Mouse (Mus musculus): ENCODE data around the gene Gm28035. TPM values are rescaled to one million over a fixed set of nuclear protein-coding genes. Genes with fewer than 3 reads are reported as not detected.

The Gm28035 gene
- polyA plus RNA-seq, 1 experiment from 2014 or later: 0.10 TPM

GRCm38 (mm10) chr2:30264671-30265519 lies 24.5 kb downstream of the Gm28035 start:
- ATAC-seq (ENCODE audit: insufficient number of reproducible peaks, low FRiP score, low TSS enrichment, low read depth): no peak
- WGBS: 42% methylated on average over 7 of the region's 7 CpGs

GRCm38 (mm10) chr2:30265767-30266253 lies 25.4 kb downstream of the Gm28035 start, which contains the start of gene Phyhd1:
TSS of gene Phyhd1 (plus strand) at chr2:30266203.
- 0 out of 2 replicates have a peak, but pooled peaks have one; percentile 45 for ATAC-seq (ENCODE audit: insufficient number of reproducible peaks, low FRiP score, low TSS enrichment, low read depth)
- 37% methylated on average over 5 of the region's 5 CpGs for WGBS

More at GRCm38 (mm10) chr2:30264671-30265519, 24.5 kb downstream of the Gm28035 start:
- no peak overlapping the region for H3K4me3 ChIP-seq
- H3K4me1 ChIP-seq: peaks cover 50% of the 10 kb centered on the region
- H3K36me3 ChIP-seq: peaks cover 42% of the 10 kb centered on the region
- no peak overlapping the region for H3K4me2 ChIP-seq
- H3K9ac ChIP-seq: no peak overlapping the region
- no peaks in the 10 kb centered on the region for H3K27me3 ChIP-seq
- no peaks in the 10 kb centered on the region for H3K9me3 ChIP-seq
- peak overlapping the region; percentile 89 for H3K27ac ChIP-seq

GRCm38 (mm10) chr2:30266392-30266941 lies 26.1 kb downstream of the Gm28035 start:
- WGBS: 7% methylated on average over 4 of the region's 4 CpGs
- H3K4me1 ChIP-seq: peaks cover 52% of the 10 kb centered on the region
- H3K36me3 ChIP-seq: peaks cover 30% of the 10 kb centered on the region
- 0 out of 2 replicates have a peak, but pooled peaks have one; percentile 32 for ATAC-seq (ENCODE audit: insufficient number of reproducible peaks, low FRiP score, low TSS enrichment, low read depth)
- no peaks in the 10 kb centered on the region for H3K27me3 ChIP-seq
- H3K27ac ChIP-seq: peak overlapping the region; percentile 89
- no peak overlapping the region for H3K4me3 ChIP-seq
- no peak overlapping the region for H3K9ac ChIP-seq
- H3K4me2 ChIP-seq: peak overlapping the region; percentile 7; the same call in 1 of the 2 replicates
- no peaks in the 10 kb centered on the region for H3K9me3 ChIP-seq

More at GRCm38 (mm10) chr2:30265767-30266253, 25.4 kb downstream of the Gm28035 start, which contains the start of gene Phyhd1:
- H3K36me3 ChIP-seq: peaks cover 34% of the 10 kb centered on the region
- no peaks in the 10 kb centered on the region for H3K27me3 ChIP-seq
- H3K9me3 ChIP-seq: no peaks in the 10 kb centered on the region
- H3K27ac ChIP-seq: peak within 1 kb of the TSS; percentile 89
- H3K9ac ChIP-seq: 0 out of 2 replicates have a peak within 1 kb of the TSS, but pooled peaks have one; percentile 8
- peak within 1 kb of the TSS; percentile 7; the same call in 1 of the 2 replicates for H3K4me2 ChIP-seq
- no peak within 1 kb of the TSS for H3K4me3 ChIP-seq
- peaks cover 52% of the 10 kb centered on the region for H3K4me1 ChIP-seq

GRCm38 (mm10) chr2:30267466-30267865 lies 27.1 kb downstream of the Gm28035 start:
- Histone ChIP-seq H3K27me3 (no peaks in the 10 kb centered on the region), H3K4me2 (no peak overlapping the region)

GRCm38 (mm10) chr2:30268371-30268770 lies 28.0 kb downstream of the Gm28035 start:
- H3K9me3 ChIP-seq: no peaks in the 10 kb centered on the region
- no peaks in the 10 kb centered on the region for H3K27me3 ChIP-seq
- WGBS: 55% methylated on average over 4 of the region's 4 CpGs
- no peak for ATAC-seq (ENCODE audit: insufficient number of reproducible peaks, low FRiP score, low TSS enrichment, low read depth)
- no peak overlapping the region for H3K4me3 ChIP-seq
- peaks cover 13% of the 10 kb centered on the region for H3K36me3 ChIP-seq
- H3K9ac ChIP-seq: 0 out of 2 replicates have a peak overlapping the region, but pooled peaks have one; percentile 2
- no peak overlapping the region for H3K27ac ChIP-seq
- H3K4me2 ChIP-seq: no peak overlapping the region
- H3K4me1 ChIP-seq: peaks cover 46% of the 10 kb centered on the region

More at GRCm38 (mm10) chr2:30267466-30267865, 27.1 kb downstream of the Gm28035 start:
- H3K36me3 ChIP-seq: peaks cover 20% of the 10 kb centered on the region
- peaks cover 52% of the 10 kb centered on the region for H3K4me1 ChIP-seq
- WGBS: 96% methylated on average over 2 of the region's 2 CpGs
- no peak overlapping the region for H3K27ac ChIP-seq
- no peak overlapping the region for H3K4me3 ChIP-seq
- no peak overlapping the region for H3K9ac ChIP-seq
- no peaks in the 10 kb centered on the region for H3K9me3 ChIP-seq
- no peak for ATAC-seq (ENCODE audit: insufficient number of reproducible peaks, low FRiP score, low TSS enrichment, low read depth)

- ATAC-seq (ENCODE audit: insufficient number of reproducible peaks, low FRiP score, low TSS enrichment, low read depth): no peak
- peak overlapping the region; percentile 82 for H3K27ac ChIP-seq
Measured at GRCm38 (mm10) chr2:30269241-30269990, 29.0 kb downstream of the Gm28035 start.

GRCm38 (mm10) chr2:30270134-30270533 lies 29.8 kb downstream of the Gm28035 start:
- no peaks in the 10 kb centered on the region for H3K36me3 ChIP-seq
- H3K4me2 ChIP-seq: no peak overlapping the region
- no peaks in the 10 kb centered on the region for H3K27me3 ChIP-seq
- H3K4me3 ChIP-seq: no peak overlapping the region
- H3K4me1 ChIP-seq: peaks cover 29% of the 10 kb centered on the region
- no peak overlapping the region for H3K9ac ChIP-seq
- ATAC-seq (ENCODE audit: insufficient number of reproducible peaks, low FRiP score, low TSS enrichment, low read depth): peak; percentile 87
- 27% methylated on average over 1 of the region's 1 CpGs for WGBS
- H3K27ac ChIP-seq: peak overlapping the region; percentile 82
- no peaks in the 10 kb centered on the region for H3K9me3 ChIP-seq

More at GRCm38 (mm10) chr2:30269241-30269990, 29.0 kb downstream of the Gm28035 start:
- no peaks in the 10 kb centered on the region for H3K27me3 ChIP-seq
- no peaks in the 10 kb centered on the region for H3K9me3 ChIP-seq
- peaks cover 37% of the 10 kb centered on the region for H3K4me1 ChIP-seq
- 85% methylated on average over 17 of the region's 17 CpGs for WGBS
- H3K9ac ChIP-seq: no peak overlapping the region
- peaks cover 2% of the 10 kb centered on the region for H3K36me3 ChIP-seq
- H3K4me3 ChIP-seq: no peak overlapping the region
- no peak overlapping the region for H3K4me2 ChIP-seq

- no peak within 1 kb of the TSS for H3K9ac ChIP-seq
- no peak within 1 kb of the TSS for H3K4me2 ChIP-seq
- H3K4me3 ChIP-seq: no peak within 1 kb of the TSS
- H3K9me3 ChIP-seq: no peaks in the 10 kb centered on the region
- no peaks in the 10 kb centered on the region for H3K27me3 ChIP-seq
- 90% methylated on average over 11 of the region's 11 CpGs for WGBS
- no peak within 1 kb of the TSS for H3K27ac ChIP-seq
- H3K36me3 ChIP-seq: no peaks in the 10 kb centered on the region
- no peak for ATAC-seq (ENCODE audit: insufficient number of reproducible peaks, low FRiP score, low TSS enrichment, low read depth)
- peaks cover 12% of the 10 kb centered on the region for H3K4me1 ChIP-seq
Measured at GRCm38 (mm10) chr2:30280743-30281142, 40.4 kb downstream of the Gm28035 start, which contains the start of gene Gm28038. TSS of gene Gm28038 (plus strand) at chr2:30281043.

GRCm38 (mm10) chr2:30281651-30282050 lies 41.3 kb downstream of the Gm28035 start:
- H3K9ac ChIP-seq: no peak overlapping the region
- H3K27me3 ChIP-seq: no peaks in the 10 kb centered on the region
- H3K9me3 ChIP-seq: no peaks in the 10 kb centered on the region
- no peak overlapping the region for H3K4me2 ChIP-seq
- peaks cover 12% of the 10 kb centered on the region for H3K4me1 ChIP-seq
- no peak overlapping the region for H3K4me3 ChIP-seq
- ATAC-seq (ENCODE audit: insufficient number of reproducible peaks, low FRiP score, low TSS enrichment, low read depth): no peak
- WGBS: 75% methylated on average over 3 of the region's 3 CpGs
- no peak overlapping the region for H3K27ac ChIP-seq
- H3K36me3 ChIP-seq: no peaks in the 10 kb centered on the region

- H3K9ac ChIP-seq: no peak overlapping the region
- H3K9me3 ChIP-seq: no peaks in the 10 kb centered on the region
- no peaks in the 10 kb centered on the region for H3K36me3 ChIP-seq
- ATAC-seq (ENCODE audit: insufficient number of reproducible peaks, low FRiP score, low TSS enrichment, low read depth): no peak
- H3K4me1 ChIP-seq: peaks cover 23% of the 10 kb centered on the region
- H3K4me2 ChIP-seq: no peak overlapping the region
- 88% methylated on average over 2 of the region's 2 CpGs for WGBS
- H3K27me3 ChIP-seq: no peaks in the 10 kb centered on the region
- H3K4me3 ChIP-seq: no peak overlapping the region
- H3K27ac ChIP-seq: no peak overlapping the region
Measured at GRCm38 (mm10) chr2:30283193-30283592, 42.8 kb downstream of the Gm28035 start.

- 90% methylated on average over 5 of the region's 5 CpGs for WGBS
- ATAC-seq (ENCODE audit: insufficient number of reproducible peaks, low FRiP score, low TSS enrichment, low read depth): no peak
- 0 out of 2 replicates have a peak, but pooled peaks cover under 1% of the 10 kb centered on the region for H3K36me3 ChIP-seq
- no peaks in the 10 kb centered on the region for H3K9me3 ChIP-seq
- H3K4me1 ChIP-seq: peaks cover 23% of the 10 kb centered on the region
- peak overlapping the region; percentile 94 for H3K4me2 ChIP-seq
- H3K27me3 ChIP-seq: no peaks in the 10 kb centered on the region
- H3K9ac ChIP-seq: no peak overlapping the region
- peak overlapping the region; percentile 92 for H3K4me3 ChIP-seq
- H3K27ac ChIP-seq: no peak overlapping the region
Measured at GRCm38 (mm10) chr2:30285004-30285403, 44.6 kb downstream of the Gm28035 start.

Data from limb, embryonic 15.5 days (tissue).